Comparison of ENCODE assay signal across 16 mouse cellular contexts in the genomic region with DNA sequence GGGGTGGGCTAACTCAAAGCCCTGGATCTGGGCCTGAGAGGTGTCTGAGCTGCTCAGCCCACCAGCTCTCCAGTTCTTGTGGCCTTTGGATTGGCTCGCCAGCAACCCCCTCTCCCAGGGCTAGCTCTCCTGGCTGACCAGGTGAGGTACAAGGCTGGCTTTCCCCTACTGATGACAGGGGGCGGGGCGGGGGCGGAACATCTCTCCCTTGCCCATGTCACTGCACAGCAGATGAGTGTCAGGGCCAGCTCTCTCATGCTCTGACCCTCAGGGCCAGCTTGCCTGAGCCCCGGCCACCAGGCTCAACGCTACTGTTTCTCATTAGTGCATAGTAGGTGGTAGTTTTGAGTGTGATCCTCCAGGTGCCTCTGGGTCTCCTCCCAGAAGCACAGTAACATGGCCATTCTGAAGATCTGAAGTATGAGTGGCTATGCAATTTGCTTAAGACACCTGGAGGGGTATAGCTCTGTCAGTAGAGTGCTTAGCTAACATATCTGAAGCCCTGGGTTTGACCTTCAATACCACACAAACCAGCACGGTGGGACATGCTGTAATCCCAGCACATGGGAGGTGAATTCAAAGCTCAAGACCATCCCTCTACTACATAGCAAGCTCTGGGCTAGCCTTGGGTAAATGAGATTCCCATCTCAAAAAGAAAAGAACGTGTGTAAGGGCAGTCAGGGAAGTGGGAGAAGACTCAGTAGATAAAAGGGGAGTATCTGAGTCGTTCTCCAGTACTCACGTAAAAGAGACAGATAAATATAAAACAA. TPM values are rescaled to one million over a fixed set of nuclear protein-coding genes. Genes with fewer than 3 reads are reported as not detected.
DNase-seq lines count a peak whose midpoint lies in the region; ATAC-seq and TF ChIP-seq lines count a peak whose summit lies in the region.
"Had no signal": no experiment of that assay in that cellular context is flagged by ENCODE, and none has a peak within 500 bp of the region (broad histone marks: within the 10 kb centered on the region; RNA-seq: fewer than 3 reads in every experiment).

No protein-coding gene starts in this region.

- no peak for TF ChIP-seq POLR2A in kidney, adult 2 months (IDR thresholded peaks at IDR 0.05; ENCODE audit: low read depth, low read length)
- TF ChIP-seq POLR2A in liver, adult 2 months (IDR thresholded peaks at IDR 0.05; ENCODE audit: extremely low read depth, insufficient read depth, low read length) = peak; percentile 80; the same call in 1 of the 2 replicates

- DNase-seq in kidney, adult 2 months = no peak
- DNase-seq in liver, adult 2 months (ENCODE audit: extremely low read depth, low read depth, low spot score) = peak; percentile 75
- no peak for DNase-seq in right cerebral cortex, adult 18-20 months
- no peak for DNase-seq in frontal cortex, postnatal 25 days (ENCODE audit: low spot score in 2 of 2)
- DNase-seq: adrenal gland, postnatal 25 days; gastrocnemius, postnatal 14 days; kidney, postnatal 10 days had no signal

- no peaks in the 10 kb centered on the region for H3K4me1 ChIP-seq in kidney, embryonic 14.5 days (ENCODE audit: control insufficient read depth, insufficient read depth, low read length)
- no peaks in the 10 kb centered on the region; the same call in 1 of the 2 replicates for H3K4me1 ChIP-seq in kidney, adult 2 months (ENCODE audit: control insufficient read depth, insufficient read depth, low read length)
- H3K4me1 ChIP-seq in forebrain, embryonic 16.5 days (replicated peaks; ENCODE audit: control insufficient read depth, insufficient read depth, low read length) = no peaks in the 10 kb centered on the region
- H3K4me1 ChIP-seq in liver, adult 2 months (ENCODE audit: control insufficient read depth, insufficient read depth, low read length) = peaks cover 15% of the 10 kb centered on the region; the same call in 1 of the 2 replicates
- no peaks in the 10 kb centered on the region for H3K4me1 ChIP-seq in midbrain, embryonic 16.5 days (ENCODE audit: control insufficient read depth, insufficient read depth, low read length)
- H3K4me1 ChIP-seq: heart, embryonic 12.5 days had no signal

- ATAC-seq in kidney, embryonic 14.5 days (ENCODE audit: low FRiP score, low TSS enrichment) = 0 out of 2 replicates have a peak, but pooled peaks have one; percentile 20
- peak; percentile 43 for ATAC-seq in forebrain, embryonic 16.5 days
- peak; percentile 32; the same call in 1 of the 2 replicates for ATAC-seq in midbrain, embryonic 16.5 days

- H3K4me3 ChIP-seq in kidney, embryonic 14.5 days (ENCODE audit: low read length) = no peak overlapping the region
- no peak overlapping the region for H3K4me3 ChIP-seq in kidney, adult 2 months (ENCODE audit: insufficient read depth, low read depth, low read length)
- no peak overlapping the region for H3K4me3 ChIP-seq in forebrain, embryonic 16.5 days (replicated peaks; ENCODE audit: low read length)
- peak overlapping the region; percentile 75 for H3K4me3 ChIP-seq in liver, adult 2 months (ENCODE audit: insufficient read depth, low read depth, low read length)
- no peak overlapping the region for H3K4me3 ChIP-seq in midbrain, embryonic 16.5 days (ENCODE audit: low read depth, low read length)
- H3K4me3 ChIP-seq: heart, embryonic 12.5 days had no signal

- 74% methylated on average over 10 of the region's 10 CpGs for WGBS in kidney, embryonic 14.5 days
- WGBS in kidney, adult 2 months = 69% methylated on average over 10 of the region's 10 CpGs
- WGBS in forebrain, embryonic 16.5 days = 76% methylated on average over 10 of the region's 10 CpGs
- WGBS in liver, adult 2 months = 22% methylated on average over 10 of the region's 10 CpGs
- 80% methylated on average over 10 of the region's 10 CpGs for WGBS in midbrain, embryonic 16.5 days

- no peak overlapping the region for H3K27ac ChIP-seq in kidney, embryonic 14.5 days (ENCODE audit: low read depth, low read length)
- no peak overlapping the region for H3K27ac ChIP-seq in kidney, adult 2 months (ENCODE audit: insufficient read depth, low read depth, low read length)
- H3K27ac ChIP-seq in forebrain, embryonic 16.5 days (ENCODE audit: low read length) = no peak overlapping the region
- peak overlapping the region; percentile 92 for H3K27ac ChIP-seq in liver, adult 2 months (replicated peaks; ENCODE audit: insufficient read depth, low read depth, low read length)
- no peak overlapping the region for H3K27ac ChIP-seq in midbrain, embryonic 16.5 days (ENCODE audit: low read length)

- no peak for TF ChIP-seq CTCF in kidney, adult 2 months (conservative IDR thresholded peaks at IDR 0.05; ENCODE audit: insufficient read depth, insufficient read length, low read depth, low read length)
- TF ChIP-seq CTCF in liver, adult 2 months (IDR thresholded peaks at IDR 0.05; ENCODE audit: low read depth, low read length) = no peak

- no peaks in the 10 kb centered on the region for H3K79me2 ChIP-seq in liver, adult 2 months (ENCODE audit: control insufficient read depth, insufficient read depth, low read length)

- H3K4me2 ChIP-seq in kidney, embryonic 14.5 days (replicated peaks; ENCODE audit: low read depth, low read length) = no peak overlapping the region
- no peak overlapping the region for H3K4me2 ChIP-seq in forebrain, embryonic 16.5 days (ENCODE audit: low read length)
- H3K4me2 ChIP-seq in midbrain, embryonic 16.5 days (ENCODE audit: low read length) = no peak overlapping the region
- H3K4me2 ChIP-seq: heart, embryonic 12.5 days had no signal

- H3K9ac ChIP-seq in kidney, embryonic 14.5 days (ENCODE audit: low read depth, low read length) = no peak overlapping the region
- H3K9ac ChIP-seq in forebrain, embryonic 16.5 days (replicated peaks; ENCODE audit: low read depth, low read length) = no peak overlapping the region
- peak overlapping the region; percentile 94 for H3K9ac ChIP-seq in liver, adult 2 months (ENCODE audit: low read depth, low read length)
- no peak overlapping the region for H3K9ac ChIP-seq in midbrain, embryonic 16.5 days (ENCODE audit: low read depth, low read length)
- H3K9ac ChIP-seq: heart, embryonic 12.5 days had no signal

- no peaks in the 10 kb centered on the region for H3K27me3 ChIP-seq in kidney, embryonic 14.5 days (ENCODE audit: control insufficient read depth, insufficient read depth, low read length)
- H3K27me3 ChIP-seq in kidney, adult 2 months (replicated peaks; ENCODE audit: control insufficient read depth, insufficient read depth, low read length) = no peaks in the 10 kb centered on the region
- no peaks in the 10 kb centered on the region for H3K27me3 ChIP-seq in forebrain, embryonic 16.5 days (replicated peaks; ENCODE audit: control insufficient read depth, insufficient read depth, low read length)
- H3K27me3 ChIP-seq in liver, adult 2 months (ENCODE audit: control insufficient read depth, insufficient read depth, low read length) = no peaks in the 10 kb centered on the region
- H3K27me3 ChIP-seq in midbrain, embryonic 16.5 days (ENCODE audit: control insufficient read depth, insufficient read depth, low read depth, low read length) = no peaks in the 10 kb centered on the region

- H3K36me3 ChIP-seq in kidney, embryonic 14.5 days (ENCODE audit: control insufficient read depth, insufficient read depth, low read length) = no peaks in the 10 kb centered on the region
- H3K36me3 ChIP-seq in kidney, adult 2 months (ENCODE audit: control insufficient read depth, insufficient read depth, low read length) = no peaks in the 10 kb centered on the region
- H3K36me3 ChIP-seq in forebrain, embryonic 16.5 days (ENCODE audit: control insufficient read depth, insufficient read depth) = no peaks in the 10 kb centered on the region
- H3K36me3 ChIP-seq in liver, adult 2 months (ENCODE audit: control insufficient read depth, insufficient read depth, low read length) = peaks cover 3% of the 10 kb centered on the region
- H3K36me3 ChIP-seq in midbrain, embryonic 16.5 days (ENCODE audit: control insufficient read depth, insufficient read depth, low read length) = no peaks in the 10 kb centered on the region
- H3K36me3 ChIP-seq: heart, embryonic 12.5 days had no signal

- 0 out of 2 replicates have a peak, but pooled peaks cover 3% of the 10 kb centered on the region for H3K9me3 ChIP-seq in kidney, embryonic 14.5 days (ENCODE audit: control insufficient read depth, low read length)
- no peaks in the 10 kb centered on the region for H3K9me3 ChIP-seq in forebrain, embryonic 16.5 days (ENCODE audit: control insufficient read depth, low read length)
- no peaks in the 10 kb centered on the region for H3K9me3 ChIP-seq in midbrain, embryonic 16.5 days (replicated peaks; ENCODE audit: control insufficient read depth, low read length, poor library complexity, severe bottlenecking)

RNA-seq across cellular contexts. Expression of a gene that starts 11.4 kb away (rescaled TPM):
- polyA plus RNA-seq in kidney, embryonic 14.5 days (2014; fragmentation: Nextera tagmentation; extraction: Ambion mirVana) = 7.2 and 11.0 TPM in 2 replicates
- 3.0 and 3.7 TPM in 2 replicates for polyA plus RNA-seq in kidney, adult 2 months (2012; rRNA removed)
- 26.9 and 28.2 TPM in 2 replicates for polyA plus RNA-seq in forebrain, embryonic 16.5 days (2015; fragmentation: Nextera tagmentation; extraction: Ambion mirVana)
- 14.6 and 20.7 TPM in 2 replicates for total RNA-seq in liver, adult 2 months (2014; rRNA removed)
- polyA plus RNA-seq in liver, adult 2 months (2012; rRNA removed) = 5.1 and 5.2 TPM in 2 replicates
- 25.9 and 27.2 TPM in 2 replicates for polyA plus RNA-seq in midbrain, embryonic 16.5 days (2015; fragmentation: Nextera tagmentation; extraction: Ambion mirVana)

RNA-seq across cellular contexts. Expression of a gene that starts 18.0 kb away (rescaled TPM):
- polyA plus RNA-seq in kidney, embryonic 14.5 days (2014; fragmentation: Nextera tagmentation; extraction: Ambion mirVana) = 8.7 and 13.2 TPM in 2 replicates
- polyA plus RNA-seq in kidney, adult 2 months (2012; rRNA removed) = 31.7 and 34.6 TPM in 2 replicates
- 51.4 and 58.3 TPM in 2 replicates for polyA plus RNA-seq in forebrain, embryonic 16.5 days (2015; fragmentation: Nextera tagmentation; extraction: Ambion mirVana)
- total RNA-seq in liver, adult 2 months (2014; rRNA removed) = 287 and 443 TPM in 2 replicates
- 157 and 182 TPM in 2 replicates for polyA plus RNA-seq in liver, adult 2 months (2012; rRNA removed)
- polyA plus RNA-seq in midbrain, embryonic 16.5 days (2015; fragmentation: Nextera tagmentation; extraction: Ambion mirVana) = 40.9 and 42.3 TPM in 2 replicates
- polyA plus RNA-seq: CD4-positive, CD25-positive, alpha-beta regulatory T cell, adult 4 months had no signal

RNA-seq across cellular contexts. Expression of a gene that starts 35.6 kb away (rescaled TPM):
- polyA plus RNA-seq in kidney, embryonic 14.5 days (2014; fragmentation: Nextera tagmentation; extraction: Ambion mirVana) = not detected in 2 replicates
- not detected in 2 replicates for polyA plus RNA-seq in kidney, adult 2 months (2012; rRNA removed)
- polyA plus RNA-seq in forebrain, embryonic 16.5 days (2015; fragmentation: Nextera tagmentation; extraction: Ambion mirVana) = not detected in 2 replicates
- total RNA-seq in liver, adult 2 months (2014; rRNA removed) = not detected in 2 replicates
- not detected in 2 replicates for polyA plus RNA-seq in liver, adult 2 months (2012; rRNA removed)
- polyA plus RNA-seq in midbrain, embryonic 16.5 days (2015; fragmentation: Nextera tagmentation; extraction: Ambion mirVana) = not detected in 2 replicates
- total RNA-seq: adrenal gland, postnatal 25 days; gastrocnemius, postnatal 14 days; hematopoietic stem cell, adult 5-6 weeks; layer of hippocampus, postnatal 14 days had no signal
- polyA plus RNA-seq: CD4-positive, CD25-positive, alpha-beta regulatory T cell, adult 4 months; heart, embryonic 12.5 days; limb, embryonic 11.5 days; thymus, postnatal 0 days had no signal
